Mouse (Mus musculus) cerebellum, adult 2 months (tissue): ENCODE data around the gene Tns2. TPM values are rescaled to one million over a fixed set of nuclear protein-coding genes. Genes with fewer than 3 reads are reported as not detected.

Experiments used
- DNase-seq, 2 experiments: peaks; one replicate each; pipeline ENCODE4 v3.0.0; 2021
- H3K27ac ChIP-seq: fragments of 200-500 bp; 2 replicates; pipeline ENCODE4 v1.5.1; 2012; ENCODE audit warnings: low read length, control low read depth, inconsistent platforms; ENCODE audit not compliant: insufficient read depth
- H3K27me3 ChIP-seq: fragments of 200-500 bp; 2 replicates; pipeline ENCODE4 v1.6.1; 2012; ENCODE audit warnings: inconsistent platforms, mild to moderate bottlenecking, low read length, moderate library complexity; ENCODE audit not compliant: control insufficient read depth, insufficient read depth
- H3K4me1 ChIP-seq: fragments of 200-500 bp; 2 replicates; pipeline ENCODE4 v1.6.1; 2011; ENCODE audit warnings: low read length; ENCODE audit not compliant: control insufficient read depth, insufficient read depth
- H3K4me3 ChIP-seq: fragments of 200-500 bp; replicated peaks from 2 replicates; pipeline ENCODE3; 2011; ENCODE audit warnings: mild to moderate bottlenecking, low read depth, low read length, control low read depth; ENCODE audit not compliant: insufficient read depth
- CTCF ChIP-seq: fragments of 200-500 bp; IDR thresholded peaks from 2 replicates; pipeline ENCODE4 v1.5.1; 2011; ENCODE audit warnings: low read depth, mild to moderate bottlenecking, control low read depth, low read length, moderate library complexity, borderline replicate concordance; ENCODE audit not compliant: insufficient read depth
- POLR2A ChIP-seq: fragments of 200-500 bp; IDR thresholded peaks from 2 replicates; pipeline ENCODE4 v1.6.1; 2011; ENCODE audit warnings: low read length, control low read depth, borderline replicate concordance; ENCODE audit not compliant: insufficient read depth
- WGBS: fragments of 180-500 bp; shearing (Covaris S2); methylation state at CpG from one replicate; pipeline ENCODE4 v1.1.7; 2018; 5-methylcytosine and 5-hydroxymethylcytosine counted together
- polyA plus RNA-seq: library from polyadenylated mRNA; depleted of rRNA; stranded (reverse); fragments of >200 nt; gene quantifications from 2 replicates; pipeline ENCODE4 v1.2.3, GENCODE M21; 2012

The Tns2 gene
- polyA plus RNA-seq, 1 experiment, result 33.7 TPM

DNA sequence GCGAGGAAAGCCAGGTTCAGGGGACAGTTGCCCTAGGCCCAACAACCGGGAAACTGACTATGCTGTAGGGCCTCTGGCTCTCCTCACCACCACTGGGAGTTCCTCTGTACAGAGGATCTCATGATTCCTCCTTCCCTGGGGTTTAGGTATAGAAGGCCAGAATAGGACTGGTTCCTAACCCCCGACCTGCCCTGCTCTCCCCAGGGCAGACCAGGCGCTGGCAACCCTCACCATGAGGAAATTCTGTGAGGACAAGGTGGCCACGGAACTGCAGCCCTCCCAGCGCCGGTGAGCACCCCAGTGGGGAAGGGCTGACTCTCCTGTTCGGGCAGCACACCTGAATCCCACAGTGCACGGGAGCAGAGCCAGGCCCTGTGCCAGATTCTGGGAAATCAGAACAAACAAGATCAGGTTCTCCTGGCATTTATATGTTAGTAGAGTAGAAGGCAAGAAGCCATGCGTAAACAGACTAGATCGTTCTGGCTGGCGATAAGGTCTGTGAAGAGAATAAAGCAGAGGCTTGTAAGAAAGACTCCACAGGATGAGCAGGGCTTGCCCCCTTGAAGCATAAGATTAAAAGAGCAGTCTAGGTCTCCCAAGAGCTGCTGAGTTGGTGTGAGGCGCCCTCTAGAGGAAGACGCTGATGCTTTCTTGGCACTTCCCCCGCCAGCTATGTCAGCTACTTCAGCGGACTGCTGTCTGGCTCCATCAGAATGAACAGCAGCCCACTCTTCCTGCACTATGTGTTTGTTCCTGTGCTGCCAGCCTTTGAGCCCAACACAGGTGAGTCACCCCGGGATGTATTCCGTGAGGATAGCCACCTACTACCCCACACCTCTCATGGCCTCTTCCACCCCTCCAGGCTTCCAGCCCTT lies 8.7 kb downstream of the Tns2 start:
- DNase-seq, result peak; percentile 85 to 88
- WGBS, result 20% methylated on average over 18 of the region's 18 CpGs
- Histone ChIP-seq H3K27me3 (no peaks in the 10 kb centered on the region), H3K27ac (no peak overlapping the region), H3K4me3 (no peak overlapping the region), H3K4me1 (peaks cover 31% of the 10 kb centered on the region)
- peak; percentile 80 for TF ChIP-seq CTCF
- TF ChIP-seq POLR2A, result no peak

DNA sequence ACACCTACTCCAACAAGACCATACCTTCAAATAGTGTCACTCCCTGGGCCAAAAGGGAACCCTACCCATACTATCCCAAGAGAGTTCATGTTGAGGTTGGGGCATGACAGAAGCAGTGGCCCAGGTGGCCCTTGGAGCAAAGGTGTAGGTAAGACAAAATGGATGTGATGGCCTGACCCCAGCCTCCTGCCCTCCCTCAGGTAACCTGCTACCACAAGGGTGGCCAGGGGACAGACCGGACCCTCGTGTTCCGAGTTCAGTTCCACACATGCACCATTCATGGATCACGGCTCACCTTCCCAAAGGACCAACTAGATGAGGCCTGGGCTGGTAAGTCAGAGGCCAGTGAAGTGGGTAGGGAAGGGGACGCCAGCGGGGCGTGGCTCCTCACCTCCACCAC lies 10.1 kb downstream of the Tns2 start:
- no peak for DNase-seq
- no peak for TF ChIP-seq CTCF
- TF ChIP-seq POLR2A, result no peak
- no peaks in the 10 kb centered on the region for H3K27me3 ChIP-seq
- H3K4me3 ChIP-seq, result no peak overlapping the region
- WGBS, result 95% methylated on average over 7 of the region's 7 CpGs
- no peak overlapping the region for H3K27ac ChIP-seq
- H3K4me1 ChIP-seq, result peaks cover 36% of the 10 kb centered on the region

DNA sequence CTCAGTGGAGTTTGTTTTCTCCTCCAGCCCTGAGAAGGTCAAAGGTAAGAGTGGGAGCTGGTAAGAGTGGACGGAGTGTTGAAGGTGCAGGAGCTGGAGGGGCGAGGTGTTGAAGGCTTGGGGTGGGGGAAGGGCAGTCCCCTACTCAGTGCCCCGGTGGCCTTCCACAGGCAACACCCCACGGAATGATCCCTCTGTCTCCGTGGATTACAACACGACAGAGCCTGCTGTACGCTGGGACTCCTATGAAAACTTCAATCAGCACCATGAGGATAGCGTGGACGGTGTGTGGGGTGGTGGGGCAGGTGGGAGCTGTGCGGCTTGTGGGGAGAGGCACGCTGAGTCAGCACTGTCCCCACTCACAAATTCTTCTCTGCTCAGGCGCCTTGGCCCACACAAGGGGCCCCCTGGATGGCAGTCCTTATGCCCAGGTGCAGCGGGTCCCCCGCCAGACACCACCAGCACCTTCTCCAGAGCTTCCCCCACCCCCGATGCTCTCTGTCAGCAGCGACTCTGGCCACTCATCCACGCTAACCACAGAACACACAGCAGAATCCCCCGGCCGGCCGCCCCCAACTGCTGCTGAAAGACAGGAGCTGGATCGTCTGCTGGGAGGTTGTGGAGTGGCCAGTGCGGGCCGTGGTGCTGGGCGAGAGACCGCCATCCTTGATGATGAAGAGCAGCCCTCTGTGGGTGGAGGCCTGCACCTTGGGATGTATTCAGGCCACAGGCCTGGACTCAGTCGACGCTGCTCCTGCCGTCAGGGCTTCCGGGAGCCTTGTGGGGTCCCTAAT lies 10.7 kb downstream of the Tns2 start:
- peaks cover 42% of the 10 kb centered on the region for H3K4me1 ChIP-seq
- H3K27ac ChIP-seq, result no peak overlapping the region
- no peaks in the 10 kb centered on the region for H3K27me3 ChIP-seq
- no peak overlapping the region for H3K4me3 ChIP-seq
- WGBS, result 73% methylated on average over 29 of the region's 29 CpGs
- TF ChIP-seq POLR2A (no peak), CTCF (no peak)
- no peak for DNase-seq

GRCm38 (mm10) chr15:102111495-102111829 lies 11.2 kb downstream of the Tns2 start:
- DNase-seq, result peak in 1 of 2 experiments; percentile 45
- WGBS, result 45% methylated on average over 11 of the region's 11 CpGs
- no peaks in the 10 kb centered on the region for H3K27me3 ChIP-seq
- no peak overlapping the region for H3K4me3 ChIP-seq
- peaks cover 41% of the 10 kb centered on the region for H3K4me1 ChIP-seq
- H3K27ac ChIP-seq, result no peak overlapping the region
- TF ChIP-seq POLR2A (no peak), CTCF (no peak)

GRCm38 (mm10) chr15:102112181-102112580 lies 12.0 kb downstream of the Tns2 start:
- H3K4me3 ChIP-seq, result no peak overlapping the region
- DNase-seq, result no peak
- H3K27ac ChIP-seq, result no peak overlapping the region
- WGBS, result 95% methylated on average over 6 of the region's 6 CpGs
- peaks cover 48% of the 10 kb centered on the region for H3K4me1 ChIP-seq
- no peaks in the 10 kb centered on the region for H3K27me3 ChIP-seq
- TF ChIP-seq CTCF, result no peak
- TF ChIP-seq POLR2A, result no peak

GRCm38 (mm10) chr15:102112827-102113226 lies 12.6 kb downstream of the Tns2 start:
- no peak overlapping the region for H3K27ac ChIP-seq
- no peaks in the 10 kb centered on the region for H3K27me3 ChIP-seq
- no peak for TF ChIP-seq CTCF
- no peak for TF ChIP-seq POLR2A
- 46% methylated on average over 8 of the region's 8 CpGs for WGBS
- DNase-seq, result no peak
- peaks cover 52% of the 10 kb centered on the region for H3K4me1 ChIP-seq
- no peak overlapping the region for H3K4me3 ChIP-seq

DNA sequence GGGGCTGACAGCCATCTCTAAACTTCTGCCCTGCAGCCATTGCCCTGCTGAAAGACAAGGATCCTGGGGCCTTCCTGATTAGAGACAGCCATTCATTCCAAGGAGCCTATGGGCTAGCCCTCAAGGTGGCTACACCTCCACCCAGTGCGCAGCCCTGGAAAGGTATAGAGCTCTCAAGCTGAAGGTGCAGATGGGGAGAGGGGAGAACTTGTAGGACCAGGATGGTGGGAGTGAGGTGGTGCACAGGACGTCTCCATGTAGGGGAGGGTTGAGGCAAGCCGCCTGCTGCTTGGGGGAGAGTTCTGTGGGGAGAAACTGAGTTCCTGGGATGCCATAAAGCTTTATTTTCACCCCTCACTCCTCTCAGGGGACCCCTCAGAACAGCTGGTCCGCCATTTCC lies 13.5 kb downstream of the Tns2 start:
- DNase-seq, result no peak
- Histone ChIP-seq H3K27me3 (no peaks in the 10 kb centered on the region), H3K27ac (no peak overlapping the region), H3K4me3 (no peak overlapping the region), H3K4me1 (peaks cover 55% of the 10 kb centered on the region)
- 93% methylated on average over 4 of the region's 4 CpGs for WGBS
- TF ChIP-seq POLR2A, result no peak
- no peak for TF ChIP-seq CTCF
